Comparison of ENCODE assay signal across 8 mouse cellular contexts in genomic region chr2:127136979-127137378, GRCm38 (mm10). TPM values are rescaled to one million over a fixed set of nuclear protein-coding genes. Genes with fewer than 3 reads are reported as not detected.
DNase-seq lines count a peak whose midpoint lies in the region; ATAC-seq lines count a peak whose summit lies in the region.

No protein-coding gene starts in this region.

- H3K4me2 ChIP-seq in heart, embryonic 13.5 days = peak overlapping the region; percentile 54

- H3K27ac ChIP-seq in heart, embryonic 13.5 days (replicated peaks) = peak overlapping the region; percentile 53
- peak overlapping the region; percentile 75 for H3K27ac ChIP-seq in macrophage

- peak overlapping the region; percentile 23 for H3K4me3 ChIP-seq in heart, embryonic 13.5 days
- H3K4me3 ChIP-seq in macrophage (ENCODE audit: inconsistent target) = no peak overlapping the region

- H3K9me3 ChIP-seq in heart, embryonic 13.5 days = no peaks in the 10 kb centered on the region

- ATAC-seq in heart, embryonic 13.5 days (ENCODE audit: extremely low read depth, insufficient number of reproducible peaks, low FRiP score, low TSS enrichment) = no peak

- H3K27me3 ChIP-seq in heart, embryonic 13.5 days (replicated peaks) = peaks cover 3% of the 10 kb centered on the region; the same call in 1 of the 2 replicates

- peaks cover 29% of the 10 kb centered on the region for H3K36me3 ChIP-seq in heart, embryonic 13.5 days
- H3K36me3 ChIP-seq in macrophage (ENCODE audit: inconsistent target) = peaks cover 18% of the 10 kb centered on the region; the same call in 1 of the 2 replicates

- H3K4me1 ChIP-seq in heart, embryonic 13.5 days = peaks cover 48% of the 10 kb centered on the region

- peaks cover 40% of the 10 kb centered on the region for H3K79me2 ChIP-seq in macrophage (ENCODE audit: inconsistent target)

- WGBS in heart, embryonic 13.5 days = 2% methylated on average over 5 of the region's 5 CpGs
- WGBS in macrophage (ENCODE audit: missing documents) = 5% methylated on average over 5 of the region's 5 CpGs

- peak overlapping the region; percentile 28; the same call in 1 of the 2 replicates for H3K9ac ChIP-seq in heart, embryonic 13.5 days

- DNase-seq in right cerebral cortex, postnatal 14 days = peak; percentile 21
- no peak for DNase-seq in right cerebral cortex, adult 2 months (ENCODE audit: low spot score in 2 of 2)
- peak; percentile 74 for DNase-seq in embryo, embryonic 11 days
- DNase-seq in kidney, postnatal 14 days = peak; percentile 69
- DNase-seq in urinary bladder, adult 2 months (ENCODE audit: low spot score) = peak; percentile 39
- DNase-seq in right cerebral cortex, adult 18-20 months = no peak

RNA-seq across cellular contexts. Expression of gene Ncaph, which starts 3.2 kb away (rescaled TPM):
- polyA plus RNA-seq in heart, embryonic 13.5 days (2015; fragmentation: Nextera tagmentation; extraction: Ambion mirVana) = 51.2 and 53.3 TPM in 2 replicates
- total RNA-seq in macrophage (2018; cell fraction: chromatin; rRNA removed) = 10 to 100 TPM in 10 of 26 experiments, 1 to 10 TPM in 13, under 1 TPM in 3; 0.61 to 25.6 (median 6.6) TPM
- total RNA-seq in macrophage (2018; cell fraction: cytosol; rRNA removed) = 10 to 100 TPM in 15 of 26 experiments, 1 to 10 TPM in 11; 4.6 to 23.5 (median 10.4) TPM
- 10 to 100 TPM in 7 of 26 experiments, 1 to 10 TPM in 19; 2.0 to 29.2 (median 5.3) TPM for total RNA-seq in macrophage (2018; cell fraction: nucleus; rRNA removed)
- 7.7 to 21.8 TPM (median 19.2 TPM) in 3 replicates for polyA plus RNA-seq in macrophage (2018)
- polyA plus RNA-seq in urinary bladder, adult 2 months (2012; rRNA removed) = 2.6 and 3.2 TPM in 2 replicates

RNA-seq across cellular contexts. Expression of gene Itpripl1, which starts 6.3 kb away (rescaled TPM):
- 11.6 and 12.4 TPM in 2 replicates for polyA plus RNA-seq in heart, embryonic 13.5 days (2015; fragmentation: Nextera tagmentation; extraction: Ambion mirVana)
- total RNA-seq in macrophage (2018; cell fraction: chromatin; rRNA removed) = 10 to 100 TPM in 7 of 26 experiments, 1 to 10 TPM in 19; 1.6 to 17.5 (median 3.9) TPM
- 10 to 100 TPM; 11.7 to 46.5 (median 30.8) TPM for total RNA-seq in macrophage (2018; cell fraction: cytosol; rRNA removed)
- total RNA-seq in macrophage (2018; cell fraction: nucleus; rRNA removed) = 10 to 100 TPM in 24 of 26 experiments, 1 to 10 TPM in 2; 6.6 to 47.2 (median 19.3) TPM
- 18.4 to 28.0 TPM (median 22.5 TPM) in 3 replicates for polyA plus RNA-seq in macrophage (2018)
- 10.4 and 11.0 TPM in 2 replicates for polyA plus RNA-seq in urinary bladder, adult 2 months (2012; rRNA removed)

Comparison
In these comparisons a context has a peak if more than half of its experiments do, and no peak if none do; other contexts are left out.
1. DNase-seq: peak in right cerebral cortex, postnatal 14 days (single experiment), embryo, embryonic 11 days (single experiment), kidney, postnatal 14 days (single experiment) and urinary bladder, adult 2 months (single experiment); none in right cerebral cortex, adult 2 months (0 of 2) and right cerebral cortex, adult 18-20 months (single experiment).